Mouse (Mus musculus): ENCODE data around the gene Slc25a3.

Slc25a3 gene

DNA sequence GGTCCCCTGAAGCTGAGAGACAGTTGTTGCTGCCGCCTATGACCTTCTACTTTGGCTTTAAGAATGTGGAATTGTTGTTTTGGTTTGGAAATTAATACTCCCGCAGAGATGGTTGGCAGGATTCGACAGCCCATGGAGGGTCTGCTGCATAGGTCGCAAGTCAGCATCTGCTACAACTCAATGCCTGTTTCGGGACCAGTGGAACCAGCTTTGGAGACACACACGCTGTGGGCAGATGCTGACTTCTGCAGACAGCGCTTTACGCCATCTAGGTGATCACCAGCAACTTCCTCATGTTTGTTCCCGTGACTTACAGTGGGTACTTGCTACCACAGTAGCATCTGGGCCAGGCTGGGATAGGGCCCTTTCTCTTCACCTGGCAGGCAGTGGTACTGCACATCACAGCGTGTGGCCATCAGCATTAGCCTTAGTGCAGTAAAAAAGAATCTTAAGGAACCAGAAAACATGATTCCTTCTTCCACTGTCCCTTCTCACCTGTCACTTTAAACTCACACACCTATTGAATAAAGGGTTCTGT, 18.9 kb upstream of the Slc25a3 start:
- DNase-seq (ENCODE audit: low read depth, low spot score): peak; percentile 66

DNA sequence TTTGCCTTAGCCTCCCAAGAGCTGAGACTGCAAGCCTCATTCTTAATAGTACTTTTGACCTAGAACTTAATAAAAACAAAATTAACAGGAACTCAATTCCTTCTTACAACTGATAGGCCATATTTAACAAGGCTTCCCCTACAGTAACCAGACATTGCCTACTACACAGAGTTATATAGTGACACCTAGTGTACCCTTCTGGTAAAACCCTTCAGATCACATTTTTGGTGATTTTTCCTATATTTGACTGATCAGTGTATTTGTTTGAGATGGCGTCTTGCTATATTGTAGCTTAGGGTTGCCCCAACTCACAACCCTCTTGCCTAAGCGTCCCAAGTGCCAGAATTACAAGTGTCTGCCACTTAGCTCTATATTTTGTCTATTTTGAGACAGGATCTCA, 17.7 kb upstream of the Slc25a3 start:
- DNase-seq (ENCODE audit: low read depth, low spot score): peak; percentile 75

DNA sequence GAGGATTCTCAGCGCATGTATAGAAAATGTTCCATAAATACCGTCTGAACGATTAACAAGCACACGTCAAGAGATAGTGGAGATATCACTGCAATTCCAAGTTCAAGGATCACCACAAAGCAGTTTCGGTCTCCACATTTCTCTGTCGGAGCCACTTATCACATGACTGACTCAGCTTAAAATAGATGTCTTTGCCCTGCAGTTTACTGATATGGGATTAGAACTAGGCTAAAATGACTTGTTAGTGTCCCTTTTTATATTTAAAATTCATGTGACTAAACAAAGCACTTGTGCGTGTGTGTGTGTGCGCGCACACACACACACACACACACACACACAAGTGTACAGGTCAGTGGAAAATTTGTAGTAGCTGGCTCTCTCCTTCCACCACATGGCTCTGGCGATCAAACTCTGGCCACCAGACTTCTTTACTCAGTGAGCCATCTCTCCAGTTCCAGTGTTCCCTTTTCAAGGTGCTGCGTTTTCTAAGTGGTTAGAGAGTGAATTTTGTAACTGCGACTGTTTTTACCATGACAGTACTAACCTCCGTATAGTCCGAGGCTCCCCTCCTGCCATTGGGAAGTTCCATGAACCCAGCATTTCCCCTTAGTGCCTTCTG, 15.4 kb upstream of the Slc25a3 start:
- no peak for DNase-seq (ENCODE audit: low read depth, low spot score)

DNA sequence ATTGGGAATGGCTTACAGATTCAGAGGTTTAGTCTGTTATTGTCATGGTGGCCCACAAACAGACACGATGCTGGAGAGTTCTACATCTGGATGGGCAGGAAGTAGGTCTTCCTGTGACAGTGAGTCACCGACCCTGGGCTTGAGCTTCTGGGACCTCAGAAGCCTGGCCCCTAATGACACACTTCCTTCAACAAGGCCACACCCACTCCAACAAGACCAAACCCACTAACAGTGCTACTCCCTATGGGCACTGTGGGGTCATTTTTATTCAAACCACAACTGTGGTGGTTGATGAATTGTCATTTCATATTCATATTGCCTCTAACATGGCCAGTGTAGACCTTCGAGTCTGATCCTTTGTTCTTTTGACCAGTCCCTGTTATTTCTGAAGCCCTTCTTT, 14.5 kb upstream of the Slc25a3 start:
- DNase-seq (ENCODE audit: low read depth, low spot score): peak; percentile 83

DNA sequence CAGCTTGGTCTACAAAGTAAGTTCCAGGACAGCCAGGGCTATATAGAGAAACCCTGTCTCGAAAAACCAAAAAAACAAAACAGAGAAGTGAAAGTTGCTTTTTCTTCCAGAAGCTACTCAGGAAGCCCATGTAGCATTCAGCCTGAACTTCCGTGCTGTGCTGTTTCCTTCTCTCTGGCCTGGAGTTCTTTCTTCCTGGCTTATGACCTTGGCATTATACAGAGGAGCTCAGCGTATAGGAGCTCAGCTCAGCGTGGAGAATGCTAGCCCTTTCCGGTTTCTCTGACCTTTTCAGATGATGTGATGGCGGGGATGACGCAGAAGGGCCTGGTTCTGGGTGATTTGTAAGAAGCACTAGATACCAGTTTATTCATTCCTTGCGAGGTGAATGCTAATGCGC, 13.5 kb upstream of the Slc25a3 start:
- DNase-seq (ENCODE audit: low read depth, low spot score): peak; percentile 87

DNA sequence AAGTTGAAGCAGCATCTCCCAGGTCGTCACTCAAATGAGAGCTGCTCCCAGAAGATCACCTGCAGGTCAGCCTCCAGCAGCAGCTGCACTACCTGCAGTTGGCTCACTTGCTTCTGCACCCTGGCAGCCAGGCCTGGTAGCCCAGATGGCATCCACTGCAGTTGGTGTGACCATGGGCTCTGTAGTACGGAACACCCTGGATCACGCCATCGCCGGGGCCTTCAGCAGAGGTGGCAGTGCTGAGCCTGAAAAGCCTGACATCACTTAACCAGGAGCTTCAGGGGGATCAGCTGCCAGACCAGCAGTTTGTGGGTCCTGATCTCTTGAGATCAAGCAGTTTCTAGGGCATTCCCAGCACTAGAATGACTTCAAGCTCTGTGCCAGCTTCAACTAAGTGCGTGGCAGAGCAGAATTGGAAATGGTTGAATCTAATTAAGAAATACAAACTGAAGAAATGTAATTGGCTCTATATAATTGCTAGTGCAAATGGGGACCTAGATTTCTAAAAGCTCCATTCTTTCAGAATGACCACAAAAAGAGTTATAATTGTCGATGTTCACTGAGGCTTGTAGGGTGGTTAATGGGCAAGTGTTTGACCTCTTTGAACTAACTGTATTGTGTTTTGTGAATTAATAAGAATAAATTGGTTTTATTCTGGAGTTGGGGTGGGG, 11.6 kb upstream of the Slc25a3 start:
- no peak for DNase-seq (ENCODE audit: low read depth, low spot score)

DNA sequence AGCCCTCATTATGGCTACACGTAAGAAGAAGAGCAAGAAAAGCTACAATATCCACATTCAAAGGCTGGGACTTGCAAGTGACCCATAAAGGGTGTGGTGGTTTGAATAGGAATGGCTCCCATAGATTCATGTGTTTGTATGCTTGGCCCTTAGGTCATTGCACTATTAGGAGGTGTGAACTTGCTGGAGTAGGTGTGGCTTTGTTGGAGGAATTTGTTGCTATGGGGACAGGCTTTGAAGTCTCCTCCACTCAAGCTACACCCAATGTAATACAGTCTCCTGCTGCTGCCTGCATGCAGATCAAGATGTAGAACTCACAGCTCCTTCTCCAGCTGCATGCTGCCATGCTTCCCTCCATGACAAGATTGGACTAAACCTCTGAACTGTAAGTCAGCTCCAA, 7.7 kb upstream of the Slc25a3 start:
- peak; percentile 93 for DNase-seq (ENCODE audit: low read depth, low spot score)

DNA sequence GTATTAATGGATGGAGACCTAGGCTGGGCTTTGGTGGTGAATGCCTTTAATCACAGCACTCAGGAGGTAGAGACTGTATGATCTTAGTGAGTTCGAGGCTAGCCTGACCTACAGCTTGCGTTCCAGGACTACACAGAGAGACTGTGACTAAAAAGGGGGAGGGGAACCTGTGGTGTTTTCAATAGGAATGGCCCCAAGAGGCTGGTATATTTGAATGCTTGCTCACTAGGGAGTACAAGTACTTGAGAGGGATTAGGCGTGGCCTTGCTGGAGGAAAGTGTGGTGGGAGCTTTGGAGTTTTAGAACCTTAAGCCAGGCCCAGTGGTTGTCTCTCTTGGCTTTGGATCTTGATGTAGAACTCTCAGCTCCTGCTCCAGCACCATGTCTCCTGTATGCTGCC, 6.9 kb upstream of the Slc25a3 start:
- peak; percentile 89 for DNase-seq (ENCODE audit: low read depth, low spot score)

DNA sequence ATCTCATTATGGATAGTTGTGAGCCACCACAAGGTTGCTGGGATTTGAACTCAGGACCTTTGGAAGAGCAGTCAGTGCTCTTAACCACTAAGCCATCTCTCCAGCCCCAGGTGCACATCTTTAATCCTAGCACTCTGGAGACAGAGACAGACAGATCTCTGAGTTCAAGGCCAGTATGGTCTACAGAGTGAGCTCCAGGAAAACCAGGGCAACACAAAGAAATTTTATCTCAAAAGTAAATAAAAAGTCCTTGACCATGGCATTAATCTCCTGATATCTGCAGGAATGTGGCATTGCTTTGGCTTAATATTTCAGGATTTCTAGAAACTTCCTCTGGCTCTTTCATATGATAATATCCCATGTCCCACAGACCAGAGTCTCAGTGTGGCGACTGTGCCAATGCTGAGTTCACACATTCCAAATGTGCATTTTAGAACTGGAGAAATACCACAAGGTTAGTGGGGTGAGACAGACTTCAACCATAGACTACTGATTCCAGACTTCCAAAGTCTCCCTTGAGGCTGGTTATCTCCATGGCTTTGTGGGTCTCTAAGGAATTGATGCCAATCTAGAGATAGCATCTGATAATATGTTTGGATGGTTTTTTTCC, 4.8 kb upstream of the Slc25a3 start:
- DNase-seq (ENCODE audit: low read depth, low spot score): no peak

DNA sequence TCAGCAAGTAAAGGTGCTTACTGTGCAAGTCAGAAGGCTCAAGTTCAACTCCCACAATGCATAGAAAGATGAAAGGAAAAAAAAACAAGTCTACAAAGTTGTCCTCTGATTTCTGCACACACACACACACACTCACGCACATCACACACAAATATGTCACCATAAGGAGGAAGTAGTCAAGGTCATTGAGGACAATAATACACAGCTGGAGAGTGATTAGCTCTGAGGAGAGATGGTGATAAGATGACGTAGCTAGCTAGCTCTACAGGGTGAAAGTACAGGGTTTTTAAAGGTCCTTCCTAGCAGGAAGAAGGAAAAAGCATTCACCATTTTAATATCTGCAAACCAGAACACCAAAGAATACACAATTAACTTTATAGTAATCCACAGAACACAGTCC, 3.5 kb upstream of the Slc25a3 start:
- no peak for DNase-seq (ENCODE audit: low read depth, low spot score)

DNA sequence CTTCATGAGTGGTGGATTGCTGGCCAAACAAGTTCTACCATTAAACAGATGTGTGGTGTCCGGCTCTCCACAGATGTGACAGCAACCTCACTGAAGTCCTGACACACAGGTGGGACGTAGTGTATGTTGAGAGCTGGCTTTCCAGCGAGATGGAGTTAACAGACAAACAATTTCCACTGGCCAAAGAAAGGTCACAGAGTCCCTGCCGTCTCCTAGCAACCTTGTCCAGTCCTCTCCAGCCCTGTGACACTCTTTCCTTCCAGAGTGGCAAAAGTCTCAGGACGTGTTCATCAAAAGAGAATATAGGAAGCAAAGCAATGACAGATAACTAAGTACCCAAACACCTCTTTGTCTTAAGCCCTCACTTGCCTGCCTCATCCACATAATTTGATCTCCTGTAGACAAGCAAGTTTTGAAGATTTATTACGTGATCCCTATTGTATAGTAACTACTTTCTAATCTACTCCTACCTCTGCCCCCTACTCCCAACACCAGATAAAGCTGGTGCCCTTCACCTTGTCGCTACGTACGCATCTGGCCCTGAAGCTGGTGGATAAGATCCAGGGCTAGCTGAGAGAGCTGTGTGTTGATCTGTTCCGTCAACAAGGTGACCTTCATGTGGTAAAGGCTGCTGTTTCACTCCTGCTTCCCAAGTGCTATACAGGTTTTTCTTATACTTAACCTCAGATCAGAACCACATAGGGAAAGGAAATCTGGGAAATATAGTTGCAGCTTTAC, 2.9 kb upstream of the Slc25a3 start:
- DNase-seq (ENCODE audit: low read depth, low spot score): no peak

DNA sequence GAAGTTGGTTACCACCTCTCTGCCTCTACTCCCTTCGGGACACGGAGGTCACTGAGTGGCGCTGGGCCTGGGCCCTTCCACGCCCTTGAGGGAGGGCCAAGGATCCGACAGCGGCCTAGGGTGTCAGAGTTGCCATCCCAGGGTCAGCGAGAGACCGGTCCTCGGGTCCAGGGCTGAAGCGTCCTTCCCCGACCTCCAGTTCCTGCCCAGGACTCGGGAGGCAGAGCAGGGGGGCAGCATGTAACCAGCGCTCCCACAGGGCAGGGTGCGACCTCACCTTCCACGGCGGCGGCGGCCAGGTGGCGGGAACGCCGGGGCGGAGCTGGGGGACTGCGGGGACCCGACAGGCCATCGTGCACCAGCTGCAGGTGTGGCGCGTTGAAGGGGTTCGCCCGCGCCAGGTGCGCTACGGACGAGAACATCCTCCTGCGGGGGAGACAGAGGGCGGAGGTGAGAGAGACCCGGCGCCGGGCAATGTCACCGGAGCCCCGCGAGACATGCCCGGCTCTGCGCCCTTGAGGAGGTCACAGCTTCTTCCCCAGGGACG, 505 bp downstream of the Slc25a3 start:
- DNase-seq (ENCODE audit: low read depth, low spot score): no peak

DNA sequence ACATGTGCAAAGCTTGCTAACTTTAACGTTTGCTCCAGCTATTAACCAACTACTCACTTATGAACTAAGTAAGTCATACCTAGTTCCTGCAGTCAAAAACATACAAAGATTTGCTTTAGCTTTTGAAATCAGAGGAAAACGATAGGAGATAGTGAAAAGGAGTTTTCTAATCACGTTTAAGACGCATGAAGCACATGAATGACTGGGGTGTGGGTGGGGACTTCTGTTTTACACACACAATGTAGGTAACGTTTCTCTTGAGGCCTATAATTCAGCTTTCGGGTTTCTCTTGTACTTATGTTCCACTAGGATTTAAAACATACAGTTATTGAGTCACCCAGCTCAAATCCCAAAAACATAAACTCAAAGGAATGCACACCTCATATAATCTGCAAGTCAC, 1.2 kb downstream of the Slc25a3 start:
- no peak for DNase-seq (ENCODE audit: low read depth, low spot score)

DNA sequence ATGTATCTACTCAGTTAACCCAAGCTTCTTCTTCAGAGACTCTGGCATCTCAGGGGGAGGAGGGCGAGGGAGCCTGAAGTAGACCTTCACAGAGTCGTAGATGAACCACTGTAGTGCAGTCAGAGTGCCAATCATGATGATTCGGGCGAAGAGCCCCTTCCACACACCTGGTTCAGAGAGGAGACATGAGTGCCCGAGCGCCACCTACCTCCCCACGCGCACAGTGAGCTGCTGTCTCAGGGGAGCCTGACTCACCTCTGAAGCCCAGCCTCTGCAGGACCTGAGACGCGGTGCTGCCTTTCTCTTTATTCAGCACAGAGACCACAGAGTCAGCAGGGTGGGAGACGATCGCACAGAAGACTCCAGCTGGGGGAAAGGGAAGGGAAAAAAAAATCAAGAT, 6.9 kb downstream of the Slc25a3 start:
- DNase-seq (ENCODE audit: low read depth, low spot score): peak; percentile 42

DNA sequence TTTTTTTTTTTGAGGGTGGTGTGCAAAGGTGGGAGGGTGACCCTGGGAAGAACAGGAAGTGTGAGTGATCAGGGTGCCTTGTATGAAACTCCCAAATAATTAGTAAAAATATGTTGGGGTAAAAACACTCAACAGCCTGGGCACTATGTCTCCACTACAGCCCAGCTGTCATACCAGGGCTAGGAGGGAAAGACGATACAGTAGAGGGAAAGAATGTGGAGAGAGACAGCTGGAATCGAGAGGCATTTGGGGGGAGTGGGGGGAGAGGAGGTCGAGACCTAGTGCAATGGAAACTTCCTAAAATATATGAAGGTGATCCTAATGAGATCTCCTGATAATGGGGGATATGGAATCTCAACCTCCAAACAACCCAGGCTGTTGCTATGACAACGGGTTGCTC, 14.0 kb downstream of the Slc25a3 start:
- DNase-seq (ENCODE audit: low read depth, low spot score): no peak

DNA sequence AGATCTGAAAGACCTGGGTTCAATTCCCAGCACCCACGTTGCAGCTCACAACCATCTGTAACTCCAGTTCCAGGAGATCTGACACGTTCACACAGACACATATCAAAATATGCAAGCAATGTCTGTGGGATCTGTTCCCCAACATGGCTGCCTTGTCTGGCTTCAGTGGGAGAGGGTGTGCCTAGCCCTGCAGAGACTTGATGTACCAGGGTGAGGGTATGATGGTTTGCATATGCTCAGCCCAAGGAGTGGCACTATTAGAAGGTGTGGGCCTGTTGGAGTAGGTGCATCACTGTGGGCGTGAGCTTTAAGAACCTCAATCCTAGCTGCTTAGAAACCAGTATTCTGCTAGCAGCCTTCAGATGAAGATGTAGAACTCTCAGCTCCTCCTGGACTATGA, 17.9 kb downstream of the Slc25a3 start:
- DNase-seq (ENCODE audit: low read depth, low spot score): no peak

DNA sequence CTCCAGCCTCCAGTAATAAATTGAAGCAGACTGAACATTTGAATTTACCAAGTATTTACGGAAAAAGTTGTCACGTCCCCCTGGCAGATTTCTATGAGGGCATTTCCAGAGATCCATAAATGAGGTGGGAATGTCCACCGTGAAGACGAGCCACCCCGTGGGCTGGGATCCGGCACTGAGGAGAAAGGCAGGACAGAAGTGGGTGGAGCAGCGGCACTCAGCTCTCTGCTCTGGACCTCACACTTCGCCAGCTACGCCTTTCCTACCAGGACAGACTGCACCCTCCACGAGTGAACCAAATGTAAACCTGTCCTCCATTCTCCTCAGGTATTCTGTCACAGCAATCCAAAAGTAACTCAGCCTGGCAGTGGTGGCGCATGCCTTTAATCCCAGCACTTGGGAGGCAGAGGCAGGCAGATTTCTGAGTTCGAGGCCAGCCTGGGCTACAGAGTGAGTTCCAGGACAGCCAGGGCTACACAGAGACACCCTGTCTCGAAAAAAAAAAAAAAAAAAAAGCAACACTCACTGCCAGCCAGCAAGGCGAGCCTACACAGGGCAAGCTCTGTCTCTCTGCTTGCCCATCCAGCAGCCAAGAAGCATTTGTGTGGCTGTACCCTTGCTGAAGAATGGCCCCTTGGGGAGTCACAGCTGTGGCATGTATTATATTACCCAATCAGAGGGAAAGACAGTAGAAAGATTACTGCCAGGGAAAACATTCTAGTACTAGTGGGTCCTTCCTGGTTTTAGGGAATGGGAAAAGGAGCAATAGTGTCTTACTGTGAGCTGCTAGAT, 20.9 kb downstream of the Slc25a3 start:
- DNase-seq (ENCODE audit: low read depth, low spot score): peak; percentile 51

DNA sequence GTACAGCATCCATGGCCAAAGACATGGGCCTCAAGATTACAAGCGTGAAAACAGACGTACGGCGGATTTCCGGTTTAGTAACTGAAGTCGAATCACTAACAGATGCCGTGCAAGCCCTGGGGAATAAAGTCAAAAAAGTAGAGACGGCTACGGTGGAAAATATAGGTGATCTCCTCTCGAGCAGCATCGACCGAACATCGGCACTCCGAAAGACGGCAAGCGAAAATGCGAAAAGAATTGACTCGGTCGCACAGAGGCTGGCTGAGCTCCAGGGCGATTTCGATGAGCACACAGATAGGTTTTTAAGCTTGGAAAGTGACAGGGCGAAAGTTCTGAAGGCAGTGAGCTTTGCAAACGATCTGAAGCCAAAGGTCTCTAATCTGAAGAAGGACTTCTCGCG, 21.9 kb downstream of the Slc25a3 start:
- DNase-seq (ENCODE audit: low read depth, low spot score): no peak

DNA sequence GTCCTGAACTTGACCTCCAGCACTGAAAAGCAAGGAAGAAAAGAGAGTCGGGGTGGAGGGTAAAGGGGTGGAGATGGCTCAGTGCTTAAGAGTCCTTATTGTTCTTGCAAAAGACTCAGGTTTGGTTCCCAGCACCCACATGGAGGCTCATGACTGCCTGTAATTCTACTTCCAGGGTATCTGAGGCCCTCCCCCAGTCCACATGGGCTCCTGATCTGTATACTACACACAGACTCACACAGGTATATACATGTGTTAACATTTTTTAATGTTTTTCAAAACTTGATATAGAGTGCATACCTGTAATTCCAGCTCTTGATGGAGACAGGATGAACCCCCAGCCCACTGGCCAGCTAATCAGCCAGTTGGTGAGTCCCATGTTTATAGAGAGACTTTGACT, 23.8 kb downstream of the Slc25a3 start:
- DNase-seq (ENCODE audit: low read depth, low spot score): no peak

DNA sequence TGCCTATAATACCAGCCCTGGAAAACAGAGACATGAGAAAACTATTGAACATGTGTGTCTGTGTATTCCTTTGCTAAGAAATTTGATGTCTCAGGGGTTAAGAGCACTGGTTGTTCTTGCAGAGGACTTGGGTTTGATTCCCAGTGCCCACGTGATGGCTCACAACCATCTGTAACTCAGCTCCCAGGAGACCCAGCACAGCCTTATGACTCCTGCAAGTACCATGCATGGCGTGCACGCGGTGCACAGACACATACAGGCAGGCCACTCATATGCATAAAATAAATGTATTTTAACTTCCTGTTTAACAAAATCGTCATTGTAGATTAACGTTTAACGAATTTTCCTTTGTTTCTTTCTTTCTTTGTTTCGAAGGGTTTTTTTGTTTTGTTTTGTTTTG, 25.8 kb downstream of the Slc25a3 start:
- no peak for DNase-seq (ENCODE audit: low read depth, low spot score)

All from R1 (cell line).